1 mouse cellular context compared by ENCODE assay signal in the genomic region with DNA sequence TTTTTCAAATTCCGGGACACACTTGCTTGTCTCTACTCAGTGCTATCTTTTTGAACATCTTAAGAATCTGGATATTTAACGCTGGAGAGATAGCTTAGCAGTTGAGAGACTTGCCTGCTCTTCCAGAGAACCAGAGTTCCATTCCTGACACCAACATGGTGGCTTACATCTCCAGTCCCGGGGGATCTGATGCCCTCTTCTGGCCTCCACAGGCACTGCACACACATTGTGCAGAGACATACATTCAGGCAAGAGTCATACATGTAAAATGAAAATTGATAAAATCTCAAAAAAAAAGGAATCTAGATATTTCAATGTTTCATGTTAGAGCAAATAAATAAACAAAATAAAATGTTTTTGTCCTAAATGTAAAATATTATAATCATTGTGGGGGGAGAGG.
TF ChIP-seq lines count a peak whose summit lies in the region.

No protein-coding gene starts in this region.

TF ChIP-seq in CH12.LX, 34 proteins besides CTCF, POLR2A, EP300 and RAD21:
- TF ChIP-seq PAX5 (IDR thresholded peaks at IDR 0.05; ENCODE audit: low read length) (no peak), JUND (conservative IDR thresholded peaks at IDR 0.05; ENCODE audit: low read depth, low read length) (no peak), POLR2AphosphoS2 (IDR thresholded peaks at IDR 0.05; ENCODE audit: low read depth, low read length) (no peak), ELF1 (IDR thresholded peaks at IDR 0.05; ENCODE audit: low read depth, low read length) (no peak), MAX (IDR thresholded peaks at IDR 0.05; ENCODE audit: low read length) (no peak), MEF2A (IDR thresholded peaks at IDR 0.05; ENCODE audit: borderline replicate concordance, low read depth, low read length) (no peak), ZNF384 (IDR thresholded peaks at IDR 0.05; ENCODE audit: low read depth, low read length) (no peak), UBTF (IDR thresholded peaks at IDR 0.05; ENCODE audit: low read depth, low read length) (no peak), ZMIZ1 (IDR thresholded peaks at IDR 0.05; ENCODE audit: low read depth, low read length) (no peak), USF1 (IDR thresholded peaks at IDR 0.05; ENCODE audit: low read depth, low read length) (no peak), RCOR1 (conservative IDR thresholded peaks at IDR 0.05; ENCODE audit: low read depth, low read length) (no peak), GABPA (IDR thresholded peaks at IDR 0.05; ENCODE audit: insufficient replicate concordance, low read depth, low read length) (no peak)
